Mouse (Mus musculus) lung, postnatal 0 days (tissue): ENCODE results near the gene Lgalsl. TPM values are rescaled to one million over a fixed set of nuclear protein-coding genes. Genes with fewer than 3 reads are reported as not detected.

Experiments
- ATAC-seq: fragments of 200-750 bp; cut with Nextera tagmentation; 2 replicates; pipeline ENCODE4 v1.8.0; 2017; ENCODE audit warnings: moderate library complexity
- DNase-seq: peaks from one replicate; pipeline ENCODE4 v3.0.0-alpha.2; 2016; ENCODE audit warnings: low spot score
- H3K27ac ChIP-seq: fragments of 300-500 bp; sonication (generic); 2 replicates; pipeline ENCODE4 v1.5.1; 2014; ENCODE audit warnings: antibody characterized with exemption, mild to moderate bottlenecking, low read length, mixed read lengths
- H3K27me3 ChIP-seq: fragments of 300-500 bp; sonication (generic); replicated peaks from 2 replicates; pipeline ENCODE4 v1.6.1; 2014; ENCODE audit warnings: low read length, mixed read lengths; ENCODE audit not compliant: insufficient read depth
- H3K36me3 ChIP-seq: fragments of 300-500 bp; sonication (generic); 2 replicates; pipeline ENCODE4 v1.6.1; 2014; ENCODE audit warnings: low read length, mixed read lengths; ENCODE audit not compliant: insufficient read depth
- H3K4me1 ChIP-seq: fragments of 300-500 bp; sonication (generic); 2 replicates; pipeline ENCODE4 v1.6.1; 2014; ENCODE audit warnings: antibody characterized with exemption, low read depth, low read length, mixed read lengths; ENCODE audit not compliant: insufficient read depth
- H3K4me2 ChIP-seq: fragments of 300-500 bp; sonication (generic); replicated peaks from 2 replicates; pipeline ENCODE4 v1.6.1; 2014; ENCODE audit warnings: low read depth, mild to moderate bottlenecking, low read length, moderate library complexity, mixed read lengths
- H3K4me3 ChIP-seq: fragments of 300-500 bp; sonication (generic); 2 replicates; pipeline ENCODE4 v1.5.1; 2014; ENCODE audit warnings: low read depth, low read length
- H3K9ac ChIP-seq: fragments of 300-500 bp; sonication (generic); replicated peaks from 2 replicates; pipeline ENCODE4 v1.6.1; 2014; ENCODE audit warnings: low read depth, mild to moderate bottlenecking
- H3K9me3 ChIP-seq: fragments of 300-500 bp; sonication (generic); 2 replicates; pipeline ENCODE4 v1.6.1; 2016; ENCODE audit warnings: low read length, mixed read lengths
- CTCF ChIP-seq: IDR thresholded peaks from 2 replicates; pipeline ENCODE4 v1.5.1; 2016; ENCODE audit warnings: antibody characterized with exemption, mild to moderate bottlenecking
- EP300 ChIP-seq: IDR thresholded peaks from 2 replicates; pipeline ENCODE4 v1.6.1; 2016; ENCODE audit warnings: antibody characterized with exemption, mild to moderate bottlenecking, control low read depth
- WGBS: fragments of 180-500 bp; shearing (Covaris S2); extraction: QIAGEN DNeasy Blood & Tissue Kit; methylation state at CpG from one replicate; pipeline ENCODE4 v1.1.7; 2014; 5-methylcytosine and 5-hydroxymethylcytosine counted together
- polyA plus RNA-seq: library from polyadenylated mRNA; unstranded; fragments of >200 nt; fragmentation: Nextera tagmentation; extraction: Ambion mirVana; gene quantifications from 2 replicates; pipeline ENCODE4 v1.2.1, GENCODE M21; 2015

Gene Lgalsl
- polyA plus RNA-seq, 1 experiment from 2014 or later, result 39.6 TPM

- H3K36me3 ChIP-seq, result no peaks in the 10 kb centered on the region
- H3K9me3 ChIP-seq, result no peaks in the 10 kb centered on the region
- H3K9ac ChIP-seq, result no peak overlapping the region
- peaks cover 16% of the 10 kb centered on the region; the same call in 1 of the 2 replicates for H3K4me1 ChIP-seq
- H3K27me3 ChIP-seq, result no peaks in the 10 kb centered on the region
- ATAC-seq, result peak; percentile 91
- under 1% methylated on average over 9 of the region's 9 CpGs for WGBS
- peak overlapping the region; percentile 97 for H3K27ac ChIP-seq
- TF ChIP-seq CTCF (peak; percentile 21; the same call in 1 of the 2 replicates), EP300 (peak; percentile 97)
- DNase-seq, result peak; percentile 97
- H3K4me3 ChIP-seq, result peak overlapping the region; percentile 23; the same call in 1 of the 2 replicates
- H3K4me2 ChIP-seq, result peak overlapping the region; percentile 47
Measured at GRCm38 (mm10) chr11:20858921-20859668, 28.2 kb upstream of the Lgalsl start.

GRCm38 (mm10) chr11:20857921-20858320 is 27.1 kb upstream of the Lgalsl start:
- Histone ChIP-seq H3K9me3 (no peaks in the 10 kb centered on the region), H3K9ac (no peak overlapping the region), H3K27ac (peak overlapping the region; percentile 97), H3K27me3 (no peaks in the 10 kb centered on the region), H3K4me1 (peaks cover 12% of the 10 kb centered on the region; the same call in 1 of the 2 replicates), H3K4me3 (no peak overlapping the region), H3K4me2 (no peak overlapping the region), H3K36me3 (no peaks in the 10 kb centered on the region)
- ATAC-seq, result no peak
- DNase-seq, result no peak
- 94% methylated on average over 4 of the region's 4 CpGs for WGBS
- TF ChIP-seq EP300 (no peak), CTCF (no peak)

- no peak for ATAC-seq
- H3K36me3 ChIP-seq, result no peaks in the 10 kb centered on the region
Measured at GRCm38 (mm10) chr11:20854032-20854741, 23.3 kb upstream of the Lgalsl start.

GRCm38 (mm10) chr11:20850196-20850595 is 19.3 kb upstream of the Lgalsl start:
- H3K27me3 ChIP-seq, result no peaks in the 10 kb centered on the region
- H3K27ac ChIP-seq, result no peak overlapping the region
- WGBS, result 88% methylated on average over 1 of the region's 1 CpGs
- no peaks in the 10 kb centered on the region for H3K9me3 ChIP-seq
- H3K9ac ChIP-seq, result no peak overlapping the region
- no peak overlapping the region for H3K4me2 ChIP-seq
- ATAC-seq (no peak), DNase-seq (no peak)
- no peaks in the 10 kb centered on the region for H3K36me3 ChIP-seq
- TF ChIP-seq CTCF (no peak), EP300 (no peak)
- no peaks in the 10 kb centered on the region for H3K4me1 ChIP-seq
- H3K4me3 ChIP-seq, result no peak overlapping the region

More at GRCm38 (mm10) chr11:20854032-20854741, 23.3 kb upstream of the Lgalsl start:
- 79% methylated on average over 4 of the region's 4 CpGs for WGBS
- DNase-seq, result peak; percentile 34
- peaks cover 7% of the 10 kb centered on the region; the same call in 1 of the 2 replicates for H3K4me1 ChIP-seq
- no peak overlapping the region for H3K4me3 ChIP-seq
- no peak overlapping the region for H3K27ac ChIP-seq
- TF ChIP-seq EP300 (no peak), CTCF (peak; percentile 16; the same call in 1 of the 2 replicates)
- H3K27me3 ChIP-seq, result no peaks in the 10 kb centered on the region
- H3K9ac ChIP-seq, result no peak overlapping the region
- H3K9me3 ChIP-seq, result no peaks in the 10 kb centered on the region
- H3K4me2 ChIP-seq, result no peak overlapping the region

GRCm38 (mm10) chr11:20849403-20849802 is 18.5 kb upstream of the Lgalsl start:
- no peak for TF ChIP-seq CTCF
- DNase-seq (no peak), ATAC-seq (no peak)
- Histone ChIP-seq H3K4me1 (no peaks in the 10 kb centered on the region), H3K36me3 (no peaks in the 10 kb centered on the region), H3K27ac (no peak overlapping the region), H3K9ac (no peak overlapping the region), H3K9me3 (no peaks in the 10 kb centered on the region), H3K27me3 (no peaks in the 10 kb centered on the region), H3K4me2 (no peak overlapping the region), H3K4me3 (no peak overlapping the region)
- WGBS, result 72% methylated on average over 5 of the region's 5 CpGs

- no peaks in the 10 kb centered on the region for H3K9me3 ChIP-seq
- DNase-seq (no peak), ATAC-seq (no peak)
- no peaks in the 10 kb centered on the region for H3K27me3 ChIP-seq
- no peak overlapping the region for H3K27ac ChIP-seq
- no peak overlapping the region for H3K9ac ChIP-seq
- no peaks in the 10 kb centered on the region for H3K36me3 ChIP-seq
- H3K4me2 ChIP-seq, result no peak overlapping the region
- 77% methylated on average over 5 of the region's 5 CpGs for WGBS
- TF ChIP-seq CTCF (no peak), EP300 (no peak)
- H3K4me3 ChIP-seq, result no peak overlapping the region
- H3K4me1 ChIP-seq, result no peaks in the 10 kb centered on the region
Measured at GRCm38 (mm10) chr11:20837366-20837765, 6.5 kb upstream of the Lgalsl start.
